Mouse (Mus musculus): Measurements from ENCODE around the gene Fxyd7.

Gene Fxyd7

GRCm38 (mm10) chr7:31051321-31052021 is at the start of gene Fxyd7:
Fxyd7 (minus strand) TSS chr7:31051467.
- no peak for DNase-seq (ENCODE audit: low read depth, low spot score)

GRCm38 (mm10) chr7:31100786-31101185 is 49.5 kb upstream of the Fxyd7 start:
- DNase-seq (ENCODE audit: low read depth, low spot score) = no peak

- DNase-seq (ENCODE audit: low read depth, low spot score) = no peak
Measured at GRCm38 (mm10) chr7:31099612-31099982, 48.3 kb upstream of the Fxyd7 start.

- no peak for DNase-seq (ENCODE audit: low read depth, low spot score)
Measured at GRCm38 (mm10) chr7:31098697-31099611, 47.7 kb upstream of the Fxyd7 start.

GRCm38 (mm10) chr7:31097583-31098248 is 46.4 kb upstream of the Fxyd7 start:
- DNase-seq (ENCODE audit: low read depth, low spot score) = peak; percentile 56

- no peak for DNase-seq (ENCODE audit: low read depth, low spot score)
Measured at GRCm38 (mm10) chr7:31096892-31097564, 45.8 kb upstream of the Fxyd7 start.

- DNase-seq (ENCODE audit: low read depth, low spot score) = no peak
Measured at GRCm38 (mm10) chr7:31094774-31095501, 43.7 kb upstream of the Fxyd7 start.

- DNase-seq (ENCODE audit: low read depth, low spot score) = no peak
Measured at GRCm38 (mm10) chr7:31089721-31090120, 38.5 kb upstream of the Fxyd7 start.

- DNase-seq (ENCODE audit: low read depth, low spot score) = no peak
Measured at GRCm38 (mm10) chr7:31088206-31088605, 36.9 kb upstream of the Fxyd7 start.

GRCm38 (mm10) chr7:31087262-31087661 is 36.0 kb upstream of the Fxyd7 start:
- no peak for DNase-seq (ENCODE audit: low read depth, low spot score)

- DNase-seq (ENCODE audit: low read depth, low spot score) = no peak
Measured at GRCm38 (mm10) chr7:31086175-31086755, 35.0 kb upstream of the Fxyd7 start.

- no peak for DNase-seq (ENCODE audit: low read depth, low spot score)
Measured at GRCm38 (mm10) chr7:31085171-31085570, 33.9 kb upstream of the Fxyd7 start.

- DNase-seq (ENCODE audit: low read depth, low spot score) = no peak
Measured at GRCm38 (mm10) chr7:31084140-31084539, 32.9 kb upstream of the Fxyd7 start.

- DNase-seq (ENCODE audit: low read depth, low spot score) = no peak
Measured at GRCm38 (mm10) chr7:31082831-31083588, 31.7 kb upstream of the Fxyd7 start.

GRCm38 (mm10) chr7:31082106-31082505 is 30.8 kb upstream of the Fxyd7 start:
- DNase-seq (ENCODE audit: low read depth, low spot score) = no peak

GRCm38 (mm10) chr7:31081106-31081505 is 29.8 kb upstream of the Fxyd7 start:
- DNase-seq (ENCODE audit: low read depth, low spot score) = no peak

GRCm38 (mm10) chr7:31080611-31081010 is 29.3 kb upstream of the Fxyd7 start:
- DNase-seq (ENCODE audit: low read depth, low spot score) = no peak

- DNase-seq (ENCODE audit: low read depth, low spot score) = no peak
Measured at GRCm38 (mm10) chr7:31079670-31080069, 28.4 kb upstream of the Fxyd7 start.

GRCm38 (mm10) chr7:31077885-31078445 is 26.7 kb upstream of the Fxyd7 start:
- DNase-seq (ENCODE audit: low read depth, low spot score) = no peak

GRCm38 (mm10) chr7:31077470-31077869 is 26.2 kb upstream of the Fxyd7 start:
- DNase-seq (ENCODE audit: low read depth, low spot score) = no peak
